Mouse (Mus musculus) megakaryocyte-erythroid progenitor cell, adult 5-6 weeks (primary cell): ENCODE results near the gene Kalrn. TPM values are rescaled to one million over a fixed set of nuclear protein-coding genes. Genes with fewer than 3 reads are reported as not detected.

Source experiments
- ATAC-seq: replicated peaks from 2 replicates; pipeline ENCODE4 v1.8.0; 2016; ENCODE audit warnings: mild to moderate bottlenecking, inconsistent platforms; ENCODE audit not compliant: severe bottlenecking, poor library complexity, low FRiP score, low TSS enrichment
- total RNA-seq, 2 experiments: library from RNA; stranded (forward) in 1 of 2; stranded (reverse) in 1 of 2; fragments of 200-1000, 215-1000 nt in 1 of 2; fragments of >200 nt in 1 of 2; fragmentation: Nextera tagmentation in 1 of 2; gene quantifications; 2 replicates each; pipeline ENCODE4 v1.2.3; 2014 to 2017

Kalrn gene
- total RNA-seq, 2 experiments from 2014 or later, result 1.6 to 3.7 TPM

GRCm38 (mm10) chr16:34329431-34329873 is 243.9 kb downstream of the Kalrn start:
- no peak for ATAC-seq

- ATAC-seq, result no peak
Measured at GRCm38 (mm10) chr16:34327890-34328289, 245.4 kb downstream of the Kalrn start.

GRCm38 (mm10) chr16:34325869-34326268 is 247.5 kb downstream of the Kalrn start:
- ATAC-seq, result no peak

- no peak for ATAC-seq
Measured at GRCm38 (mm10) chr16:34325161-34325560, 248.2 kb downstream of the Kalrn start.

GRCm38 (mm10) chr16:34324735-34325134 is 248.6 kb downstream of the Kalrn start:
- ATAC-seq, result no peak

- ATAC-seq, result no peak
Measured at GRCm38 (mm10) chr16:34323496-34323895, 249.8 kb downstream of the Kalrn start.

- peak; percentile 71 for ATAC-seq
Measured at GRCm38 (mm10) chr16:34322546-34322945, 250.8 kb downstream of the Kalrn start.

GRCm38 (mm10) chr16:34321066-34321790 is 252.1 kb downstream of the Kalrn start:
- ATAC-seq, result no peak

GRCm38 (mm10) chr16:34320023-34320800 is 253.1 kb downstream of the Kalrn start:
- no peak for ATAC-seq

- no peak for ATAC-seq
Measured at GRCm38 (mm10) chr16:34317110-34317509, 256.2 kb downstream of the Kalrn start.

- ATAC-seq, result no peak
Measured at GRCm38 (mm10) chr16:34316253-34316652, 257.1 kb downstream of the Kalrn start.

GRCm38 (mm10) chr16:34314071-34314470 is 259.3 kb downstream of the Kalrn start:
- no peak for ATAC-seq

GRCm38 (mm10) chr16:34311577-34311976 is 261.8 kb downstream of the Kalrn start:
- no peak for ATAC-seq

GRCm38 (mm10) chr16:34310363-34310762 is 263.0 kb downstream of the Kalrn start:
- ATAC-seq, result no peak

GRCm38 (mm10) chr16:34308324-34308723 is 265.0 kb downstream of the Kalrn start:
- no peak for ATAC-seq

- ATAC-seq, result no peak
Measured at GRCm38 (mm10) chr16:34307458-34307857, 265.9 kb downstream of the Kalrn start.

GRCm38 (mm10) chr16:34305586-34305985 is 267.7 kb downstream of the Kalrn start:
- ATAC-seq, result no peak

- ATAC-seq, result 0 out of 2 replicates have a peak, but pooled peaks have one; percentile 44
Measured at GRCm38 (mm10) chr16:34303818-34304217, 269.5 kb downstream of the Kalrn start.

GRCm38 (mm10) chr16:34302503-34302902 is 270.8 kb downstream of the Kalrn start:
- ATAC-seq, result no peak

GRCm38 (mm10) chr16:34302063-34302462 is 271.3 kb downstream of the Kalrn start:
- ATAC-seq, result no peak

- no peak for ATAC-seq
Measured at GRCm38 (mm10) chr16:34299226-34299625, 274.1 kb downstream of the Kalrn start.
